Mouse (Mus musculus) cerebellum, postnatal 25 days (tissue): Measurements from ENCODE around the gene Mttp.
"Not testable (repeated sequence)": the region's sequence is repeated elsewhere in the genome, so short reads cannot be mapped to it uniquely, and the experiment has no call there.

Experiments used
- DNase-seq, 2 experiments: peaks; one replicate each; pipeline ENCODE4 v3.0.0; 2021; ENCODE audit warnings: mixed read lengths in 2 of 2

The Mttp gene

DNA sequence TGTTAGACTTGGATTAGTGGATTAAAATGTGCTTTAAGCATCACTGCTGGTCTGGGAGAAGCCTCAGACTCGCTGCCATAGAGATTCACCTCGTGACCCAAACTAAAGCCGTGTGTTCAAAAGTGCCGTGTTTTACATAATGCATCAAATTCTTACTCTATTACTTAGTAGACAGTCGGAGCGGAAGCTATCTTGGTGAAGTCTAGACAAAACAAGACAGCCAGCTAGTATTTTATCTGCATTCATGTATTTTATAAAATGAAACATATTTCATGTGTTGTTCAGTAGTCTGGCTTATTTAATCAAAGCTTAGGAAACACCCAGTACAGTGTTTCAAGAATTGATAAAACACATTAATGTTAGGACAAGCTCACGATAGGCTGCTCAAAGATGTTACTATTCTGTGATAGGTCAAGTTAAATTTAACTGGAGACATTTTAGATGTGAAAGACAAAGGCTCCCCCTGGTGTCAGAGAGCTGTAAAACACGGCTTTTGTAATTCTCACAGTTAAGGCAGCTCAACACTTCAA is at the start of gene Mttp:
Gene Mttp (minus strand): TSS at position 327 of the 530 bp plus-strand sequence.
- DNase-seq = peak; percentile 76 to 86

DNA sequence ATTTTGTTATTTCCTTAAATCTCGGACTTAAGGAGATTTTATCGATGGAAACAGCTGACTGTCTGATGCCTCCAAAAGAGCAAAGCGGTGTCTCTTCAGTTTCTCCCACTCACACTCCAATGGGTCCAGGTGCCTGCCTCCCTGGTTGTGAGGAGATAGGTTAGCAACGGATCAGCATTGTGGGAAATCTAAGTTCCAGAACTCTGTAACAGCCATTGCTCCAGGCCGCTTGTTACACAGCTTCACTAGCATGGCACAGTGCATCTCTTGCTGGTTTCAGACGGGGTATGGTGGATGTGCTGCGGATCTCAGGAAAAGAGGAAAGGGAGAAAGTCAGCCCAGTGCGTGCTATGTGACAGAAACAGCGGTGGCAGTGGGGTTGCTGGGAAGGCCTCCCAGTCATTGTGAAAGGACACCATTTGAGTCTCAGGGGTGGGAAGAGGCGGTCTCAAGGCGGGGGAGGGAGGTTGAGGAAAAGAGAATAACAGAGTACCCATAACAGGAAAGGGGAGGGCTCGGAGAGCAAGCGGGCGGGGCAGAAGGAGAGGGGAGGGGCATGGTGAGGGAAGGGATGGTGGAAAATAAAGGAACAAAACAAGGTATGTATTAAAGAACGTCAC is 49.0 kb upstream of the Mttp start, which contains the start of gene 4930579F01Rik:
Gene 4930579F01Rik (minus strand): TSS at position 143 of the 620 bp plus-strand sequence.
- no peak for DNase-seq

DNA sequence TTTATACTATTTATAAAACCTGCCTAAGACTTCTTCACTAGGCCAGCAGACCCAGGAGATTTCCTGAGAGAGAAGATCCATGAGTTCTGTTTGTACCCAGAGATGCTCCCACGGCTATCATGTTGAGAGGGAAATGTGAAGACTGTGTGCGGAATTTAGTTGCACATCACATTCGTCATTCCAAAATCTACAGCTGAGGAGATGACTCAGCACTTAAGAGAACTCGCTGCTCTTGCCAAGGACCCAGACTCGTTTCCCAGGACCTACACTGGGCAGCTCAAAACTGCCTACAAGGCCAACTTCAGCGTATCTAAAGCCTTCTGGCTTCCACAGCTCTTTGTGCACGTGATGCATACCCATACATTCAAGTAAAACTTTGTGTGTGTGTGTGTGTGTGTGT is 47.5 kb upstream of the Mttp start:
- DNase-seq = no peak

DNA sequence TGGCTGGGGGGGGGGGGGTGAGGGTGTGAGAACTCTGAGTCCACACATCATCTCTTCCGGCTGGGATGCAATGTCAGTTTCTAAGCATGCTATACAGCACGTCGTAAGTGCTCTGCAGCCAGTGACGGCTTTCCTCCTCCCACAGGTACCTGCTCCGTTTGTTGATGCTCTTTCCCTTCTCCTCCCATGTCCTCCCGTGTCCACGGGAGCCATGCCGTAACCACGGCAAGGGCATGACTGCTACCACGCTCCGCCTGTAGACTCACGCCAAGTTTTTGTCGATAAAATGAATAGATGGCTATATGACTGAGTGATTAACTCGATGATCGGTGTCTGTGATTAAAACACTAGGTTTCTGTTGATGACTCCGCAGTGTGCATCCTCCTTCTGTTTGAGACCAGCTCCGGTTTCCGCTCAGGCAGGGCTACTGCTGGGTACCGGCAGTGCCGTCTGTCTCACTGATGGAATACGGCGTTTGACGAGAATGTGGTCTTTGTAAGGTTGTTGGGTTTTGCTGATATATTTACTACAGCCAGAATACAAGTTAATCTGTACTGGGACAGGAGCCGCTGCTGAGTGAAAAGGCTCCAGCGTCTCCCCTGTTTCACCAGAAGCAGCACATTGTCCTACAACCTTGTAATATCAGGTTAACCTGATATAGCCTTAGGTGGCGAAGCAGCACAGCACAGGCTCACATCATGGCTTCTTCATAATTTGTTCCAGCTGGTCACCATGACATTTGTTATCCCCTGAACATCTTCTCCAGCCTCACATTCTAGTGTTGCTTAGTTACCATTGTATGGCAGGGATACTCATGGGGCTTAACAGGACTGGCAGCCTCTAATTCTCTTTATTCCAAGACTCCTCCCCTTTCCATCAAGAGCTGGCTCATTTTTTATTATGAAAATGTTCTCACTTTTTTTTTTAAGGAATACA is 41.5 kb upstream of the Mttp start:
- peak in 1 of 2 experiments; percentile 23 for DNase-seq

DNA sequence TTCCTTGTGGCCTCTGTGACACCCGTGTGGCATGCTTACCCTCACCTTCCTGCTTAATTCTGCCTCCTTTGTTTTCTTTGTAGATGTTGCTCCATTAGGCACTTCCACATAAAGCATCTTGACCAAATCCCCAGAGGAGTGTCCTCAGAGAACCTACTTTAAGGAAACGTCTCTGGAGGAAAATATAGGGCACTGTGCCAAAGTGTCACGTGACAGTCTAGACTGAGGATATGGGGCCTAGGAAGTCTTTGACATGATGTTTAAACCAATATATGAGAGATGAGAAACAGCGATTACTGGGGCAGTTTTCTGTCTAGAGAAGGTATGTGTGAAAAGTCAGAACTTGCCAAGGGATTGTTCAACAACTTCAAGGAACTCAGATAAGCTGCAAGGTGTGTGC is 40.5 kb upstream of the Mttp start:
- DNase-seq = no peak

DNA sequence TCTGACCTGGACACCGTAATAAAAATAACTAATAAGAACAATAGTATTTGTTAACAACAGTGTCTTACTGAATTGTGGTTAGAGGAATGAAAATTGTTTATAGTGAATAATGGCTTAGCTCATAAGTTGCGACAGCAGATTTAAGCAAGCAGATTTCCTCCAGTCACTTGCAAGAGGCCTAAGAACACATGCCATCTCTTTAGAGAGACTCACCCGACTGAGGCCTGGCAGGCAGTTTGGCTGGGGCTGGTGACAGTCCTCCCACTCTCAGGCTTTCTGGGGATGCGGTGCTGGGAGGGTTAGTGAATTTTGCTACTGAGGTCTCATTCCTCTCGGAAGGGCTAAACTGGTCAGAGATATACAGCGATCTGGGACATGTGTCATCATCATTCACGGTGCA is 38.6 kb upstream of the Mttp start:
- DNase-seq = no peak

DNA sequence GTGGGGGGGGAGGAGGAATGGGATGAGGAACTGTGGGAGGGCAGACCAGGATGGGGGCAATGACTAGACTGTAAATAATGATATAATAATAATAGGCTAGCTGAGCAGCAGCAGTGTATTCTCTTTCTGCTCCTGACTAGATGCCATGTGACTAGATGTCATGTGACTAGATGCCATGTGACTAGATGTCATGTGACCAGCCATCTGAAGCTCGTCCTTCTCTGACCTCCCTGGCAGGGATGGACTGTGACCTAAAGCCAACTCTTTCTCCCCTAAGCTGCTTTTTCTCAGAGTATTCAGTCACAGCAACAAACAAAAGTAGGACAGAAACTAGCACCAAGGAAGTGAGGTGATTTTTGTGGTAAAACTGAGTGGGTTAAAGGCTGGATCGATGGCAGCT is 37.3 kb upstream of the Mttp start:
- no peak for DNase-seq

DNA sequence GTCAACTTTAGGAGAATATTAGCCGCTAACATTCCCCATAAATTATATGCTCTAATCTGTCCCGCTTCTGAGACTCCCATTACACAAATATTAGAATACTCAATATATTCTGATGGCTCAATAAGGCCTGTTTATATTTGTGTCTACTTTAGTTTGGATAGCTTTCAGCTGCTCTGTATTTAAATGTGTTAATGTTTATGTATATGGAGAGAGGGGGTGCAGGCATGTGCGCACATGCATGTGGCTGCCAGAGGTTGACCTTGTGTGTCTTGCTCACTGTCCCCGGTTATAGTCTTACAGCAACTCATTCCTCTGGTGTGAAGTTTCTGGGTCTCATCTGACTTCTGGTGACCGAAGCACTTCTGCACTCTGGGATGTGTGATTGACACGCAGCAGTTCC is 30.8 kb upstream of the Mttp start:
- no peak for DNase-seq

DNA sequence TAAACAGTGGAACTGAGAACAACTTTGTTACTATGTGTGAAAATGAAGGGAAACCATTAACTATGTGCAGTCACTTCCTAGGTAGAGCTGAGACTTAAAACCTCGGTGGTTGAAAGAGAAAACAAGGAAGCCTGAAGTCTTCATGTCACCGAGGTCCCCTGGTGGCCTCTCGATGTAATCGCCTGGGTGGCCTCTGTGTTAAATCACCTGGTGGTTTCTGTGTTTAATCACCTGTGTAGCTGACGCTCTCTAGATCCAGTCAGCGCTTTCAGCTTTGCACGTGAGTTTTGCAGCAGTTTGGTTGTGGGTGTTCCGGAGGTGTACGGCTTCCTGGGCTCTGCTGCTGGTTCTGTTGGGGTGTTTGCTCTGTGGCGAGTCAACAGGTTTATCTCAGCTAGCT is 28.5 kb upstream of the Mttp start:
- no peak for DNase-seq

DNA sequence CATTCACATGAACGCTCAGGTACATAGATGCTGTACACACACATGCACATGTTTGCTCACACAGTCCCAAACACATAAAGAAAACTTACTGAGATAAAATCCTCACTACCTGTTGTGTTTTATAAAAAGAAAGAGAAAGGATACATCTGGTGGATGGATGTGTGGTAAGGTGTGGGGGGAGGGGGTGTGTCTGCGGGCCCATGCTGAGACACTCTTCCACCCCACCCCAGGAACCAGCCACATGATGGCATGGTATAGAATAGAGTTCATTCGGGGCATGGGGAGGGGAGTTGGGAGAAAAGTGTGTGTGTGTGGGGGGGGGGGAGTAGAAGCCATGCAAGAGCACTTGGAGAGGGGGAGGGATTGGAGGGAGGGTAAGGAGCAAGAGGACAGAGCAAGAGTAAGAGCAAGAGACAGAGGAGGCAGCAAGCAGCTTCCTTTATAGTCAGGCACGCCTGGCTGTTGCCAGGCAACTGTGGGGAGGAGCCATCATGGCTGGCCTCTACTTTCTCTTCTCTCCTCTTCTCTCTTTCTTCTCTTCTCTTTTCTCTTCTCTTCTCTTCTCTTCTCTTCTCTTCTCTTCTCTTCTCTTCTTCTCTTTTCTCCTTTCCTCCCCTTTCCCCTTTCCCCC is 17.9 kb upstream of the Mttp start:
- DNase-seq = no peak

DNA sequence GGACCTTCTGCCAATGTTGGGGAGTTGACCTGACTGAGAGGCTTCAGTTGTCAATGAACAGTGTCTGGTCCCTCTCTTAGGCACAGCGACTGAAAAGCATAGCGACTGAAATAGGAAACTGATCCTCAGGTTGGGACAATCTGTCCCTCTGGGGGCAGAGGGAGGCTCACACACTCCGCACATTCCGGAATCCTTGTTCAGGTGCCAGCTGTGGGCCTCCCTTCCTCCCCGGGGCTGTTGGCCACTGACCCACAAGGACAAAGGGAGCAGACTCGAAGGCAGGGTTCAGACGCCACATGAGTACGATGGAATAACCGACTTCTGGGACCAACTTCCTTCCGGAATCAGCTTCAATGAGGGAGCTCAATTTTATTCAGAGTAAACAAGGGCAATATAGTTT is 16.9 kb upstream of the Mttp start:
- no peak for DNase-seq

DNA sequence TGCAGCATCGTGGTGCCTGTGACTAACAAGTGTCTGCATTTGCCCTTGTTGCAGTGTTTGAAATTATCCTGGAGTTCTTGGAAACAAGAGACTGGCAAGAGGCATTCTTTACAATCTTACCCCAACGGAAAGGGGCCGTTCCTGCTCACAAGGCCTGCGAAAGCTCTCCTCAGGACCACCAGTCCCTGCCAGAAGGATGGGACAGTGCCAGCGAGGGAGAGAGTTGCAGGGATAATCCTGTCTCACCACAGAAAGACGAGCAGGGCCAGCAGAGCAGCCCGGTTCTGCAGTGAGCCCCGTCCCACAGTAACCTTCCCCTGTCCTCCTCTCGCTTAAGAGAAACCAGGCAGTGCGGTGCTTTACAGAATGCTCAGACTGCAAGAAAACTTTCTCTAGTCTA is 11.9 kb upstream of the Mttp start:
- peak; percentile 25 to 26 for DNase-seq

DNA sequence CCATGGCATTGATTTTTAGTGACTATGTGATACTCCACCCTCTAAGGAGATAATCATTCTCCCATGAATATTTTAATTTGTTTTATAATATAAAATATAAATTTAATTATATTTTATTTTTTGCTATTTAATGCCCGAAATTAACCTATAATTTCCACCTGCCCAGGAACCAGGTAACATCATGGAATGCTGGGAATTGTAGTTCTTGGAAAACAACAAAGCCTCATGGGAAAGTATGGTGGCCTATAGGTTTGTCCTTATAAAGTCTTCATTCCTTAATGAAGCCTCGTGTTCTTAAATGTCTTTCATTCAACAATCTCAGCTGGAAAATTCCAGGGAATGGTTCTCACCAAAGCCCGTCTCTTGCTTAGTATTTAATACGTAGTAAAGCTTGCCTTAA is 10.3 kb upstream of the Mttp start:
- no peak for DNase-seq

DNA sequence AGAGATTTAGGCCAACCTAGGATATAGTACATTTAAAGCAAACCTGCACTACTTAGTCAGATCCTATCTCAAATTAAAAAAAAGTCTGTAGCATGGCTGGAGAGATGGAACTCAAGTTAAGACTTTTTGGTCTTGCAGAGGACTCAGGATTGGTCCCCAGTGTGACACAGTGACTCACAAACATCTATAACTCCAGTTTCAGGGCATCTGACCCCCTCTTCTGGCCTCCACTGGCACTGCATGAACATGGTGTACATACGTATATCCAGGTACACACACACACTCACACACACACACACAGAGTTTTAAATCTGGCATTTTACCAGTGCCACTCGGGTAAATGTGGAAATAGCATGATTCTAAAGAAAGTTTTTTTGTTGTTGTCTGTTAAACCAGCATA is 4.0 kb upstream of the Mttp start:
- no peak for DNase-seq

DNA sequence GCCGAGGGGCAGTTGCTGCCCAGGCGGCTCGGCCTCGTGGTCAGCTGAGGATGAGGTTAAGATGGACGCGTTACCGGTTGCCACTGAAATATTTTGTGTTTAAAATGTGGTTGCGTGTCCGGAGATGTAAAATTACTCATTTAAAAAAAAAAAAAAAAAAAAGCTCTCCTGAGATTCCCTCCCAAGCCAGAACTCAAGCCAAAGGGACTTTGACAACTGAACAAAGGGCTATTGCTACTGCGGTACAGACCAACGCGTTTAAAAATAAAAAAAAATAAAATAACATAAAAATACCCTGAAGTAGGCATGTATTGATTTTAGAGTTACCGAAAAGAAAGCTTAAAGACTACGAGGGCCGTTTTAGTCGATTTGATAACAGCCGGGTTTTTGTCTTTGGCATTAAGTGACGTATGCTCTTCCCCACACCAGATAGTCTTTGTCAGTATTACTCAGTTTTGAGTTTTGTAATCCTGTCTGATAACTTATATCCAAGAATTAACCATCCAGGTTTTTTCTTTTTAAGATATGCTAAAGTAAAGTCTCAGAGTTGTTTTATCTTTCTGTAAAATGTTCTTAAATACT is 617 bp downstream of the Mttp start:
- no peak for DNase-seq

DNA sequence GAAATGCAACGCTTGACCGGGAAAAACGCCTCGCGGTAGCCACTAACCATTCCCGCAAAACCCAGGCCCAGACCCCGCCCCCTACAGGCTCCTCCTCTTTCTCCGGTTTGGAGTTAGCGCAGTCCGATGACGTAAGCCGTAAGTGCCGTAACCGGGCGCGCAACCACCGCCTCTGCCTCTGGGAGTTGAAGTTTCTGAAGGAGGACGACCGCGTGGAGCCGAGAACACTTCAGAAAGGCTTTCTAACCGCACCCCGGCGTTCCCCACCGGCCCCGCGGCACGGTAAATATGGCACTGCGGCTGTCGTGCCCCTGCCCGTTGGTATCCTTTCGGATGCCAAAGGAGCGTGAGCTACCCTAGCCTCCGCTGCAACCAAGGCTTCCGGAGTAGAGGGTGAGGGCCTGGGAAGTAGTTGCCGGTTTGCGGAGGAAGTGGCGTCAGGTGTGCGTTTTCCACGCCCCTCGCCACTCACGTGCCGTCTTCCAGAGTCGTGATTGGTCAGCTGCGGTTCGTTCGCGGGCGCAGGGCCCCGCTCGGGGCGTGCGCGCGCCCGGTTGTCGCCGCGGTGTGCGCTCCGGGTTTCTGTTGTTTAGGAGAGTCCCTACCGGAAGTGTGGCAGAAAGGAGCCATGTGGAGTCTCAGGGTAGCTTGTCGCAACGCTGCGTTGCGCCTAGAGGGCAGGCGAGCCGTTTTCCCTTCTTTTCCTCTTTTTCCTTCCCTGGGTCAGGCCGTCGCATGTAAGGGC is 1.3 kb downstream of the Mttp start, which contains the start of gene Trmt10a:
Gene Trmt10a (plus strand): TSS at position 134 of the 745 bp plus-strand sequence.
- DNase-seq = peak; percentile 99

DNA sequence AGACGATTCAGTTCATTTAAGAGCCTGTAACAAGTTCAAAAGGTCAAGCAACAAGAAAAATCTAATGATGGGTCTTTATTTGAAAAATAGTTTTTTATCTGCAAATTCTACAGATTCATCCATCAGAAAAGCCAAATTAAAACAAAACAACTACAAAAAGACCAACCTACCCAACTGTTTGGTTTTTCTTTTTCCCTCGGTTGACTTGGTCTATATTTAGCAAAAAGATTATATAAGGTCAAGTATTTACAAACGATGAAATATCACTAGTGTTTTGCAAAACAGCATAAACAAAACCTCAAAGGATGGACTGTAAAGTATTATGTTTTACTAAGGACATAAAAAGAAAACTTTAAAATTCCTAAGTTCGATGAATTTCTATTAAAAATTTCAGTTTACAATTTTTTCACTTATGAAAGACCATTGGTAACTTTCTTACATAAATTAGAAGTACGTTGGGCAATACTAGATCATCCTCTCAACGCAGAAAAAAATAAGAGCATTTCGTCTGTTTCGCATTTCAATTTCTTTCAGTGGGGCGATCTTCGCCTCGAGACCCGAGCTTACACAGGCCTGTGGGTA is 1.9 kb downstream of the Mttp start:
- no peak for DNase-seq

DNA sequence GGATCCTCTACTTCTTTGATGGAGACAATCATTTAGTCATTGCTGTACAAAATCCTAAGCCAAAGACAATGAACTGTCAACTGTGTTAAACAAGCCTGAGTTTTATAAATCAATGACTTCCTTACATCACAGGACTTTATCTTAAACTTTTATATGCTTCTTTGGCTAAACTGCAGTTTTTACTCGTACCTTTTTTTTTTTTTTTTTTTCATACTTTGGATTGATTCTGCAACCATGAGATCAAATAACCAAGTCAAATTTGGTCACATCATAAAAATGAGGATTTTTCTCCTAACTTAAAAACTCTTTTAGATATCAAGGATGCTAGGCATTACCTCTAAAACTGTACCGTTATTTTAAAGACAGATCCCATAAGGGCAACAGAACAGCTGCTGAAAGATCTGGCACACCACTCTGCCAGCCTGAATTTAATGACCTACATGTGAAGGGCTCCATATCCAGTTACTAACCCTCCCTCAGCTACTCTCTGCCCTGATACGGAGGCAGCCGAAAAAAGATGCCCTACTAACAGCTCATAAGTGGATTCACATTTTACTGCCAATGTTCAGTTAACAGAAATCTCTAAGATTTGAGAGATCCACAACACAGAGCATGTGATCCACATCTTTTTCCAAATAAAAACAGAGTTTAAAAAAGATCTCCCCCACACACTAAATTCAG is 2.6 kb downstream of the Mttp start:
- peak; percentile 14 to 24 for DNase-seq

DNA sequence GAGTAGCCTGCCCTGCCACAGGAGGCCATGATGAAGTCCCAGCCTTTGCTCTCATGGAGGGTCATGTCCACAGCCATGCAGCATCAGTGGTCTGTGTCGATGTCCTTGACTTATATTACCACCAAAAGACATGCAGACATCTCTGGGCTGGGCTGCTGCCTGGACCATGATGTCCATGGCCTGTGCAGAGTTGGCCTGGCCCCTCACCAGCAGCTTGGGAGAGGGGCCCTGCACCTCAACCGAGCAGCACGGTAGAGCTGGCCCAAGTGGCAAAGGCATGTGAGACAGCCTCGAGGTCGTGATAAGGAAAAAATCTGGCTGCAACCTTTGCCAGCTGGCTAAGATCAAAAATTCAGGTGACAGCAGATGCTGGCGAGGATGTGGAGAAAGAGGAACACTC is 5.1 kb downstream of the Mttp start:
- no peak for DNase-seq

DNA sequence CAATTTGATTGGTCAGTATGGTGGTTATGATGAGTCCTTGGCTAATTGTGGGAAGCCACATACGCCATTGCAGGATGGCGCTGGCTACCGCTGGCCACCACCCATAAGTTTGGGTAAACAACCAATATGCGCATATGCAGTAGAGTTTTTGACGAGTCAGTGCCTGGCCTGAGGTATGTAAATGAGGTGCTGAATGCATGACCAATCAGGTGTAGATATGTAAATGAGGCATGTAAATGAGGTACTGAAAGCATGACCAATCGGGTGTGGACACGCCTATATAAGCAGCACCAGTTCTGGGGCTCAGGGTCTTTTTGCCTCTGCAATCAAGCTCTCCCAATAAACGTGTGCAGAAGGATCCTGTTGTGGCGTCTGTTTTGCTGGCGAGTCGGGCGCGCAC is 6.6 kb downstream of the Mttp start:
- not testable (repeated sequence) for DNase-seq

DNA sequence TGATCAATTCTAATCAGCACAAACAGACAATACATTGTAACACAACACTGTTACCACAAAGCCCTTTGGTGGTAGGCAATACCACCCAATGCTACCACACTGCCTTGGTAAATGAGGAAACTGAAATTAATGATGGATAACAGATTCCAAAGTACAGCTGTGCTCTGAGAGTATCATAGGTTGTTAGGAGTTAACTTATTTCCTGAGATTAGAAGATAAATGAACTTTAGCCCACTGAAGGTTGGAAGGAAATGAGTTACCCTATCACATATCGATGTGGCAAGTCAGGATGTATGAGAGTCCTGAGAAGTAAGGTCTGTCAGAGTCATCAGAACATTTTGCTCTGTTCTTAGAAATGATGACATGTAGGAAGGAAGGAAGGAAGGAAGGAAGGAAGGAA is 10.2 kb downstream of the Mttp start:
- DNase-seq = no peak
